8 mouse cellular contexts compared by ENCODE assay signal in the genomic region with DNA sequence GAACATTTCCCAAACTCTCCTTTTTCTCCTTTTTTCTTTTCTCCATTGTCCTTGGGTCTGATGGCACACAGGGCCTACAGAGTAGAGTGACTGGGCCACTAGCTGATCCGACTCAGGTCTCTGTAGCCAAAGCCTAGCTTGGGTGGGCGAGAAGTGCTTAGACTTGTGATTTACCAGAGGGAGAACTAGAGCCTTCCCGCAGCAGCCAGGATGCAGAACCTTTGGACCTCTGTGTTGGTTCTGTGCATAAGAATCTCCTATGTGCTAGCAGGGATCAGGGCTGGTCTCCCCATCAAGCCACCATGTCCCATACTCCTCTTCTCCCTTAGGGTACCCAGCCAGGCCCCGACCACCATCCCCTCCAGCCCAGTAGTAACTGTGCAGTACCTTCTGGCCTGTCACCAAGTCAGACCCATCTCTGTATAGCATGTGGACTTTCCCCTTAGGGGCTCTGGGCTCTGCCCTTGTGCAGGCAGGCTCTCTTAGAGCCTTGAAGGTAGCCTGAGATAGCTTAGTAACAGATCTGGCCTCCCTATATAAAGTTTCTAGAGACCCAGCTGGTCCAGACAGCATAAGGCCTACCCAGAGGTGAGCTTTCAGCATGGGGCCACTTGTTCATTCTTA.
DNase-seq lines count a peak whose midpoint lies in the region; ATAC-seq and TF ChIP-seq lines count a peak whose summit lies in the region.

No protein-coding gene starts in this region.

- peak overlapping the region; percentile 76 for H3K4me2 ChIP-seq in embryonic facial prominence, embryonic 13.5 days
- H3K4me2 ChIP-seq in intestine, postnatal 0 days (replicated peaks; ENCODE audit: low read depth), result peak overlapping the region; percentile 82; the same call in 1 of the 2 replicates
- no peak overlapping the region for H3K4me2 ChIP-seq in neural tube, embryonic 14.5 days (ENCODE audit: low read depth, low read length)

- H3K36me3 ChIP-seq in embryonic facial prominence, embryonic 13.5 days, result no peaks in the 10 kb centered on the region
- H3K36me3 ChIP-seq in intestine, postnatal 0 days (ENCODE audit: control insufficient read depth, insufficient read depth), result no peaks in the 10 kb centered on the region
- H3K36me3 ChIP-seq in neural tube, embryonic 14.5 days (ENCODE audit: control insufficient read depth, insufficient read depth, low read length), result no peaks in the 10 kb centered on the region

- no peak for TF ChIP-seq CTCF in layer of hippocampus, adult 2 months (conservative IDR thresholded peaks at IDR 0.05)
- TF ChIP-seq CTCF in intestine, postnatal 0 days (IDR thresholded peaks at IDR 0.05; ENCODE audit: low read depth), result no peak

- no peaks in the 10 kb centered on the region for H3K27me3 ChIP-seq in embryonic facial prominence, embryonic 13.5 days
- no peaks in the 10 kb centered on the region for H3K27me3 ChIP-seq in intestine, postnatal 0 days (replicated peaks; ENCODE audit: control insufficient read depth, insufficient read depth, low read length)
- H3K27me3 ChIP-seq in neural tube, embryonic 14.5 days (ENCODE audit: control insufficient read depth, insufficient read depth, low read length), result no peaks in the 10 kb centered on the region

- H3K4me3 ChIP-seq in layer of hippocampus, adult 2 months, result no peak overlapping the region
- no peak overlapping the region for H3K4me3 ChIP-seq in embryonic facial prominence, embryonic 13.5 days
- no peak overlapping the region for H3K4me3 ChIP-seq in intestine, postnatal 0 days (ENCODE audit: low read depth, low read length)
- H3K4me3 ChIP-seq in neural tube, embryonic 14.5 days (ENCODE audit: low read depth, low read length), result no peak overlapping the region

- peaks cover 69% of the 10 kb centered on the region for H3K4me1 ChIP-seq in embryonic facial prominence, embryonic 13.5 days
- peaks cover 4% of the 10 kb centered on the region for H3K4me1 ChIP-seq in intestine, postnatal 0 days (replicated peaks; ENCODE audit: control insufficient read depth, insufficient read depth, low read length)
- peaks cover 34% of the 10 kb centered on the region for H3K4me1 ChIP-seq in neural tube, embryonic 14.5 days (ENCODE audit: control insufficient read depth, insufficient read depth, low read length)

- WGBS in embryonic facial prominence, embryonic 13.5 days, result 54% methylated on average over 4 of the region's 4 CpGs
- 88% methylated on average over 4 of the region's 4 CpGs for WGBS in intestine, postnatal 0 days
- 65% methylated on average over 4 of the region's 4 CpGs for WGBS in neural tube, embryonic 14.5 days

- DNase-seq in layer of hippocampus, adult 2 months (ENCODE audit: low spot score in 2 of 2), result no peak
- DNase-seq in layer of hippocampus, adult 18-20 months (ENCODE audit: low spot score in 2 of 2), result no peak
- DNase-seq in thymus, postnatal 10 days (ENCODE audit: low spot score in 2 of 2), result no peak
- DNase-seq in c-Kit-positive CD71-positive TER-119-positive erythroid progenitor cells, embryonic 14.5 days (ENCODE audit: low spot score), result no peak

- H3K27ac ChIP-seq in layer of hippocampus, adult 2 months, result peak overlapping the region; percentile 100
- peak overlapping the region; percentile 100 for H3K27ac ChIP-seq in embryonic facial prominence, embryonic 13.5 days
- peak overlapping the region; percentile 92 for H3K27ac ChIP-seq in intestine, postnatal 0 days (ENCODE audit: low read depth, low read length)
- H3K27ac ChIP-seq in neural tube, embryonic 14.5 days (ENCODE audit: low read depth, low read length), result peak overlapping the region; percentile 96

- ATAC-seq in embryonic facial prominence, embryonic 13.5 days (ENCODE audit: insufficient number of reproducible peaks, insufficient read depth, low FRiP score, low TSS enrichment, low read depth), result no peak
- no peak for ATAC-seq in intestine, postnatal 0 days
- no peak for ATAC-seq in neural tube, embryonic 14.5 days (ENCODE audit: low read depth)
- no peak for ATAC-seq in erythroblast, adult 5-6 weeks (replicated peaks; ENCODE audit: low FRiP score, poor library complexity, severe bottlenecking)

- H3K9ac ChIP-seq in embryonic facial prominence, embryonic 13.5 days, result peak overlapping the region; percentile 83
- H3K9ac ChIP-seq in intestine, postnatal 0 days (ENCODE audit: low read depth, low read length), result 0 out of 2 replicates have a peak overlapping the region, but pooled peaks have one; percentile 46
- H3K9ac ChIP-seq in neural tube, embryonic 14.5 days (replicated peaks; ENCODE audit: low read depth, low read length), result no peak overlapping the region

- H3K9me3 ChIP-seq in embryonic facial prominence, embryonic 13.5 days, result peaks cover 4% of the 10 kb centered on the region
- no peaks in the 10 kb centered on the region for H3K9me3 ChIP-seq in intestine, postnatal 0 days (ENCODE audit: control insufficient read depth)
- no peaks in the 10 kb centered on the region for H3K9me3 ChIP-seq in neural tube, embryonic 14.5 days (ENCODE audit: control insufficient read depth, low read length)
